Mouse (Mus musculus): ENCODE results near the gene Psmg3.

DNA sequence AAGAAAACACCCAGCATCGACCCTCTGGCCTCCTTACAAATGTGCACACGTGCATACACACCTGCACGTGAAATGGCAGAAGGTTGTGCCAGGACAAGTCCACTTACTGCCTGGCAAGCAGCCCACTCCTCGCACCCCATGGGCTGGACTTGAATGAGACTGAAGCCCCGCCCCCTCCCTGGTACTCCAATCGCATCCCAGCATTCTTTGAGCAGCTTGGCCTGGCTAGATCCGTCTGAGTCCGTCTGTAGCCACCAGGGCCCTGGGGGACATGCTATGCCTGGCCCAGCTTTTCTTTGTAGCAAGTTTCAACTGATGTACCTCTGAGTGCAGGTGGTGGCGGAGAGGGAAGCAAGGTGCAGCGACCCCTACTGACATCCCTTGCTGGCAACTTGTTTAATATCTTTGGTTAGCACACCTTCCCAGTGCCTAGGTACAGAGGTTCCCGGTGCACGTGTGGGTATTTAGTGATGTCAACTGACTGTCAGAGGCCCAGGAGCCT is 23.0 kb downstream of the Psmg3 start:
- peak; percentile 16; the same call in 1 of the 2 replicates for TF ChIP-seq CTCF (IDR thresholded peaks at IDR 0.05; ENCODE audit: low read depth, low read length)
- TF ChIP-seq POLR2A (IDR thresholded peaks at IDR 0.05; ENCODE audit: borderline replicate concordance, low read depth, low read length) = no peak
